Mouse (Mus musculus): Measurements from ENCODE around the gene Larp1.

Larp1 gene

DNA sequence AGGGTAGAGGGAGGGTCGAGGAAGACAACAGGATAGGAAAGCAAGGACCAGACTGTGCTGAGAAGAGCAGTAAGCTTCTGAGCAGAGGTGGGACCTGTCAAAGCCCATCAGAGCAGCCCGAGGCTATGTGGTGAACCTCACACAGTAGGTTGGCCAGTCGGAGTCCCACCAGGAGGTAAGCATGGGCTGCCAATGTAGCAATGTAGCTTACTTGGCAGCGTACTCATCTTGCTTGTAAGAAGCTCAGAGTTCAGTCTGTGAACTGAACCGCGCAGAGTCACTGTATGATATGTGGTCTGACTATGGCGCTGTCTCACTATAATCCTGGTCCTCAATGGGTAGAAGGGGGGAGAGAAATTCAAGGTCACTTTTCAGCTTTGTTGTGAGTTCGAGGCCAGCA is 5.7 kb upstream of the Larp1 start:
- DNase-seq (ENCODE audit: low spot score), result no peak

DNA sequence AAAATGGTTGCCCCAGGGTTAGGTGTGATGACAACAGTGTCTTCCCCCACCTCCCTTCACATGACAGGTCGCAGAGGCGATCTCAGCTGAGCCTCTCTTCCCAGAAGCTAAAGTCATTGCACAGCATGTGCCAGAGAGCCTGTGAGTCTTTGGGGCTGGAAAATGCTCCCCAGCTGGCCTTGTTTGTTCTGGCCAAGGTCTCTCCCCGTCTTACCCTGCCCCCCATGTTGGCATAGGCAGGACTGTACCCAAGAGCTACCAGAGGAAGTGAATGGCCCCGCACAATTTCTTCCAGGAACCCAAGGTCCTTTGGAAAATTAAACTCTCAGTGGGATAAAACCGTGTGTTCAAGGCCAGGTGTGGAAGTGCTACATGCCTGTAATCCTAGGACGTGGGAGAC is 5.1 kb upstream of the Larp1 start:
- no peak for DNase-seq (ENCODE audit: low spot score)

GRCm38 (mm10) chr11:58005110-58005509 is 3.8 kb upstream of the Larp1 start:
- DNase-seq (ENCODE audit: low spot score), result no peak

- no peak for DNase-seq (ENCODE audit: low spot score)
Measured at GRCm38 (mm10) chr11:58008013-58008412, 851 bp upstream of the Larp1 start.

GRCm38 (mm10) chr11:58008437-58009050 is 320 bp upstream of the Larp1 start:
- peak; percentile 61 for DNase-seq (ENCODE audit: low spot score)

- DNase-seq (ENCODE audit: low spot score), result peak; percentile 43
Measured at GRCm38 (mm10) chr11:58009516-58010141, 765 bp downstream of the Larp1 start.

- no peak for DNase-seq (ENCODE audit: low spot score)
Measured at GRCm38 (mm10) chr11:58010226-58010781, 1.4 kb downstream of the Larp1 start.

DNA sequence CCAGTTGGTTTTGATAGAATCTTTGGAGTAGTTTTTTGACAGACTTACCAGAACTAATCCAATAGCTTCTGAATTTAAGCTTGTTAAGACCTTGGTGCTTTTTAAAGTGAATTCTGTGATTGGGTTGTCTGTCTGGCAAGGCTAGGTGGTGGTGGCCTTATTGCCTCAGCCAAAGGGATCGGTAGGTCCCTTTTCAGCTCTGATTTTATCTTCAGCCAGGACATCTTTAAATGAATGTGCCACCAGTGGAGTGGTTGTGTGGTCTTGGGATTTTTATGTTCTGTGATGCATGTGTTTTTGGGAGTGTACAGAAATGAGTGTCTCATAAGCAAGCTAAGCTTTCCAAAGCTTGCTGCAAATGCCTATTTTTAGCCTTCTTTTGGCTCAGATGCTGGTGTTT is 2.1 kb downstream of the Larp1 start:
- no peak for DNase-seq (ENCODE audit: low spot score)

- DNase-seq (ENCODE audit: low spot score), result no peak
Measured at GRCm38 (mm10) chr11:58011813-58012212, 2.9 kb downstream of the Larp1 start.

GRCm38 (mm10) chr11:58012674-58013073 is 3.8 kb downstream of the Larp1 start:
- no peak for DNase-seq (ENCODE audit: low spot score)

DNA sequence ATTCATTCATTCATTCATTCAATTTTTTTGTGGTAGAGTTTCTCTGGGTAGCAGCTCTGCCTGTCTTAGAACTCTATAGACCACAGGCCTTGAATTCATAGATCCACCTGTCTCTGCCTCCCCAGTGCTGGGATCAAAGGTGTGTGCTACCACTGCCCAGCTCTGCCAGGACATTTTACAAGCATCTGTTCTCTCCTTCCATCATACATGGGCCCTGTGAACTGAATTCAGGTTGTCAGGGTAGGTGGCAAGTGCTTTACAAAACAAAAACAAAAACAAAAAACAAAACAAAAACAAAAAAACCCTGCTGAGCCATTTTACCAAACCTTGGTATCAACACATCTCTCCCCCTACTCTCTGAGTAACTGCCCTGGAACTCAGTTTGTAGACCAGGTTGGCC is 4.2 kb downstream of the Larp1 start:
- DNase-seq (ENCODE audit: low spot score), result no peak

DNA sequence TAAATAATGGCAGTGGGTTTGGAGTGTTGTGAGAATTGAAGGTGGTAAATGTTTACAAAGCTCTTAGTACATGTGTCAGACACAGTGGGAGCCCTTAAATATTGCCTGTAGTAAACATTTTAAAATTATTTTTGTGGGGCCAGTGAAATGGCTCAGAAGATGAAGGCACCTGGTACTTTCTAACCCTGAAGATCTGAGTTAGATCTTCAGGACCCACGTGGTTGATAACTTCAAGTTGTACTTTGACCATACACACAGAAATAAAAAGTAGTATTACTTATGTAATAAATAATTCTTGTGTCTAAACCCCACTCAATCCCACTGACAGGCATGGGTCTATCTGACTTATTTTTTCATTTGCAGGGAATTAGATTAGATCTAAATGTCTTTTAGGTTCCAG is 5.7 kb downstream of the Larp1 start:
- DNase-seq (ENCODE audit: low spot score), result no peak

GRCm38 (mm10) chr11:58015339-58015738 is 6.5 kb downstream of the Larp1 start:
- no peak for DNase-seq (ENCODE audit: low spot score)

- no peak for DNase-seq (ENCODE audit: low spot score)
Measured at GRCm38 (mm10) chr11:58016371-58016770, 7.5 kb downstream of the Larp1 start.

- no peak for DNase-seq (ENCODE audit: low spot score)
Measured at GRCm38 (mm10) chr11:58017422-58017821, 8.6 kb downstream of the Larp1 start.

DNA sequence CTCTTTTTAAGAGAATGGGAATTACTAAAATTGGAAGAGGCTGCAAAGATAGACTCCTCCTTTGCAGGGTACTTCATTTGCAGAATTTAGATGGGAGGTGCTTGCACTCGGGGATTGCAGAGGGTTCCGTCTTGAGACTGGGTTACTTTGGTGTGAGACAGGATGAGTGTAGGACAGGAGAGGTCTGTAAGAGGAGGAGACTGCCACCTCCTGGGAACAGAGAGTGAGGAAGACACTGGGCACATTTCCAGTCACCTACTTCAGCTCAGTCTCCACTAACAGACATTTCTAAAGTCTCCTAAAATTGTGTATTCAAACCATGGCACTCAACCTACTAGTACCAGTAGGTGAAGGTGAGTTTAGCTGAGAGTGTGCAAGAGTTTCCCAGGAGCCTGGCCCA is 9.4 kb downstream of the Larp1 start:
- no peak for DNase-seq (ENCODE audit: low spot score)

GRCm38 (mm10) chr11:58018701-58019100 is 9.8 kb downstream of the Larp1 start:
- DNase-seq (ENCODE audit: low spot score), result no peak

- DNase-seq (ENCODE audit: low spot score), result no peak
Measured at GRCm38 (mm10) chr11:58021095-58021494, 12.2 kb downstream of the Larp1 start.

DNA sequence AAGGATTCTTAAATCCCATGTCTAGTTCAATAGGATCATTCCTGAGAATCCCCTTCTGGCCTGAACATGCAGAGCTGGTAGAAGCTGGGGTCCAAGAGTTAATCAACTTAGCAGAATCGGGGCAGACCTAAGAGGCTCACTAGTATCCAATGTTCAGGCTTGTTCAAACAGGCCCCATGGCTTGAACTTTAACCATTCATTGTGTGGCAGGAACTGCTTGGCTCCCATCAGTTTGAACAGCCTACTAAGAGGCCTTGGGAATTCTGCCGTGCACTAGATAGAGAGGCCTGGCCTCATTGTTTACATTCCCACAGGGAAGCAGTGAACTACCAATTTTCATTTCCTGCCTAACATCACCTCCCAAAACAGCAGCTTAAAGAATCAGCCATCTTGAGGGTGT is 12.8 kb downstream of the Larp1 start:
- DNase-seq (ENCODE audit: low spot score), result no peak

DNA sequence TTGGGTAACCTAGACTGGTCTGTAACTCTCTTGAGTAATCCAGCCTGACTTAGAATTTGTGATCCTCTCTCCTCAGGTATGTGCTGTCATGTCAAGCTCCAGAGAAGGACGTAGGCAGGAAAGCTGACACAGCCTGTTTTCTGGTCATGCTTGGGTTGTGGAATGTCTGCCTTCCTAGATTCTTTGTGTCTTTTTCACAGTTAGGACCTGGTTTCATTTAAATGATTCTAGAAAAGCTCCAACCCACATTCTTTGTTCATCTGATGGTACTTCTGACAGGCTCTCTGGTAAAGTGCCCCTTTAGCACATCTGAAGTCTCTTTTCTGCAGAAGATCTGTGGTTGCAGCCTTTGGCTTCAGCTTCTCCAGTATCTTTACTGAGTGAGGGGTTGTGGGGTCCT is 15.4 kb downstream of the Larp1 start:
- no peak for DNase-seq (ENCODE audit: low spot score)

DNA sequence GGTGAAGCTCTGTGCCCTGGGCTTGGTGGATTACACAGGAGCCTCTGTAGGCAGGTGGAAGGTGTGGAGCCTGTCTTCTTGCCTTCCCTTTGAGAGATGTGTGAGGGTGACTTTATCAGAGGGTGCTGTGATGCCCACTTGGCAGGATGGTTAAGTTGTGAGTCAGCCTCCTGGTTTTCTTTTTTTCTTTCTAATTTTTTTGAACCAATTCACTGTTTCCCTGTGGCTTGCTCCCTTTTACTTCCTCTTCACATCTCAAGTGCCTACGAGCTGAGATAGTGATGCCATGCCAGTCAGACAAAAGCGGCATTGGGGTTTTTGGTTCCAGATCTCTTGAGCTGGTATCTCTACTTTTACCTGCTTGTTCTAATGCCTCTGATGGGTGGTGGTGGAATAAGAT is 15.8 kb downstream of the Larp1 start:
- DNase-seq (ENCODE audit: low spot score), result no peak

- no peak for DNase-seq (ENCODE audit: low spot score)
Measured at GRCm38 (mm10) chr11:58025881-58026280, 17.0 kb downstream of the Larp1 start.

DNA sequence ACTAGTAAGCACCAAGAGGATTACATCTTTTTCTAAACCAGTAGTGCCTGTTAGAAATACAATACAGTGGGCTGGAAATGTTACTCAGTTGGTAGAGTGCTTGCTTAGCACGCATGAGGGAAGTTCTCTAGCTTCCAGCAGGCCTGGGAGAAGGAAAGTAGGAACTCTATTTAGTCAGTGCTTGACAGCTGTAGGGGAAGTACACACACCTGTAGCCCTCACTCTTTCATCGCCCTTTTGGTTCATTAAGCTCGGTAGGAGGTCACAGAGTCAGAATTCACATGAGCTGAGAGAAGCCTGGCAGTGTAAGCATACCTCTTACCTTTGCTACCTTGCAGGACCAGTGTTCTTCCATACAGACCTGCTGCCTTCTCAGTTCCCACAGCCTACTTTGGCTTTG is 17.5 kb downstream of the Larp1 start:
- no peak for DNase-seq (ENCODE audit: low spot score)

DNA sequence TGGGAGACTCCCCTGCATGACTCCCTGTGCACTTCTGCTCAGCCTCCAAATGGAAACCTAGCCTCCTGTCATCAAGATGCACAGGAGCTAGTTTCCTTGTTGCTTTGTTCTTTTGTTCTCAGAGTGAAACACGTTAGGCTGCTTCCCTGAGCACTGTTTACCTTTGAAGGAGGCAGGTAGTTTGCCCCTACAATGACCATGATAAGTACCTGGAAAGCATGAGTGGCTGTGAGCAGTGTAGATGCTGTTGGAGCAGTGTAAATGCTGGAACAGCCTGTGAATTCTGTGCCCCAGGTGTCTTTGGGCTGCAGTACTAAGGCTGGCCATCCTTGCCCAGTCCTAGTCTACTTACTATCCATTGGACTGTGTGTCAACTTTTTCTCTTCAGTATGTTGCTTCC is 18.0 kb downstream of the Larp1 start:
- no peak for DNase-seq (ENCODE audit: low spot score)
